Mouse (Mus musculus): ENCODE measurements around the gene Arglu1. TPM values are rescaled to one million over a fixed set of nuclear protein-coding genes. Genes with fewer than 3 reads are reported as not detected.
A peak's percentile ranks its signal among the peaks of the same experiment; 100 is the strongest.

The Arglu1 gene
- polyA plus RNA-seq, 1 experiment from 2014 or later = 184 TPM

DNA sequence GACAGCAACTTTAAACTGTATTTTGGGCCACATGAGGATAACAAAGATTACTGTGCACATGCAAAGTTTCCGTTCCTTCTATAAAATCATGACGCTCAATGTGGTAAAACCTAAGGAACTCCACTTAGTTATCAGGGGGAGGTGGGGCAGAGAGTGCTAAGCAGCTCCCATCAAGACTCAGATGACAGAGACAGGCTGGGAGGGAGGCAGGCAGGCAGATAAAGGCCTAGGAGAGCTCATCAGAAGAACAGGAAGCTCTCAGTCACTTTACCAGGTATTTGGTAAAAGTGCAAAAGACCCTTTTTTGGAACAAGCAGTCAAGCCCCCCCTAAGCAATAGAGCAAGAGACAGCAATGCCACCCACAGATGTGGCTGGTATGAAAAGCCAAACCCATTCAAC lies 4.8 kb downstream of the Arglu1 start:
- Histone ChIP-seq H3K4me1 (replicated peaks) (peaks cover 43% of the 10 kb centered on the region), H3K9ac (0 out of 2 replicates have a peak overlapping the region, but pooled peaks have one; percentile 26), H3K27me3 (no peaks in the 10 kb centered on the region), H3K9me3 (no peaks in the 10 kb centered on the region), H3K27ac (replicated peaks) (no peak overlapping the region), H3K4me3 (no peak overlapping the region), H3K36me3 (peaks cover 21% of the 10 kb centered on the region), H3K4me2 (no peak overlapping the region)
- 87% methylated on average over 2 of the region's 2 CpGs for WGBS
- ATAC-seq (ENCODE audit: low read depth) = no peak

- H3K27me3 ChIP-seq = no peaks in the 10 kb centered on the region
- no peak for ATAC-seq (ENCODE audit: low read depth)
- H3K36me3 ChIP-seq = peaks cover 42% of the 10 kb centered on the region
- peaks cover 25% of the 10 kb centered on the region for H3K4me1 ChIP-seq (replicated peaks)
- 56% methylated on average over 3 of the region's 3 CpGs for WGBS
- H3K9me3 ChIP-seq = no peaks in the 10 kb centered on the region
- no peak overlapping the region for H3K27ac ChIP-seq (replicated peaks)
- no peak overlapping the region for H3K4me2 ChIP-seq
- H3K9ac ChIP-seq = no peak overlapping the region
- no peak overlapping the region for H3K4me3 ChIP-seq
These were observed 7.6 kb downstream of the Arglu1 start for GRCm38 (mm10) chr8:8682697-8683096.

GRCm38 (mm10) chr8:8678236-8678635 lies 12.1 kb downstream of the Arglu1 start:
- Histone ChIP-seq H3K9me3 (no peaks in the 10 kb centered on the region), H3K27me3 (no peaks in the 10 kb centered on the region), H3K4me2 (no peak overlapping the region), H3K9ac (no peak overlapping the region), H3K27ac (replicated peaks) (no peak overlapping the region), H3K36me3 (peaks cover 64% of the 10 kb centered on the region), H3K4me3 (no peak overlapping the region), H3K4me1 (replicated peaks) (no peaks in the 10 kb centered on the region)
- 90% methylated on average over 3 of the region's 3 CpGs for WGBS
- ATAC-seq (ENCODE audit: low read depth) = no peak

DNA sequence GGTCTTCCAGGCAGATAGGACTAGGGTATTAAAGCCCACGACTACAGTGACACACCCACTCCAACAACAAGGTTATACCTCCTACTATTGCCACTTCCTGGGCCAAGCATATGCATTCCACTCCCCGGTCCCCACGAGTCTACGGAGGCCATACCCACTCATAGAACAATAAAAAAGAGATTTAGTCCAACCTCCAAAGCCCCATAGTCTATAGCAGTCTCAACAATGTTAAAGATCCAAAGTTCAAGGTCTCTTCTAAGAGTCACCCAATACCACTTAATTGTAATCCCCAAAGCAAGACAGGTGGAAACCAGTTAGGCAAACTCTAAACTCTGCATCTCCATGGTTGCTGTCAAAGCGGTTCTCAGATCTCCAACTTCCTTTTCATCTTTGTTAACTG lies 15.5 kb downstream of the Arglu1 start:
- no peak for ATAC-seq (ENCODE audit: low read depth)
- 90% methylated on average over 5 of the region's 5 CpGs for WGBS
- H3K9me3 ChIP-seq = no peaks in the 10 kb centered on the region
- no peak overlapping the region for H3K9ac ChIP-seq
- no peak overlapping the region for H3K27ac ChIP-seq (replicated peaks)
- no peak overlapping the region for H3K4me2 ChIP-seq
- no peaks in the 10 kb centered on the region for H3K4me1 ChIP-seq (replicated peaks)
- H3K4me3 ChIP-seq = no peak overlapping the region
- H3K36me3 ChIP-seq = peaks cover 49% of the 10 kb centered on the region
- no peaks in the 10 kb centered on the region for H3K27me3 ChIP-seq

- ATAC-seq (ENCODE audit: low read depth) = peak; percentile 34
- WGBS = under 1% methylated on average over 23 of the region's 23 CpGs
- H3K27me3 ChIP-seq = no peaks in the 10 kb centered on the region
- H3K9ac ChIP-seq = peak overlapping the region; percentile 99
- H3K4me1 ChIP-seq (replicated peaks) = peaks cover 22% of the 10 kb centered on the region
- no peaks in the 10 kb centered on the region for H3K9me3 ChIP-seq
- peaks cover 11% of the 10 kb centered on the region for H3K36me3 ChIP-seq
- peak overlapping the region; percentile 88 for H3K4me3 ChIP-seq
- H3K27ac ChIP-seq (replicated peaks) = peak overlapping the region; percentile 96
- H3K4me2 ChIP-seq = peak overlapping the region; percentile 85
These were observed 28.6 kb downstream of the Arglu1 start for GRCm38 (mm10) chr8:8661759-8662138.

DNA sequence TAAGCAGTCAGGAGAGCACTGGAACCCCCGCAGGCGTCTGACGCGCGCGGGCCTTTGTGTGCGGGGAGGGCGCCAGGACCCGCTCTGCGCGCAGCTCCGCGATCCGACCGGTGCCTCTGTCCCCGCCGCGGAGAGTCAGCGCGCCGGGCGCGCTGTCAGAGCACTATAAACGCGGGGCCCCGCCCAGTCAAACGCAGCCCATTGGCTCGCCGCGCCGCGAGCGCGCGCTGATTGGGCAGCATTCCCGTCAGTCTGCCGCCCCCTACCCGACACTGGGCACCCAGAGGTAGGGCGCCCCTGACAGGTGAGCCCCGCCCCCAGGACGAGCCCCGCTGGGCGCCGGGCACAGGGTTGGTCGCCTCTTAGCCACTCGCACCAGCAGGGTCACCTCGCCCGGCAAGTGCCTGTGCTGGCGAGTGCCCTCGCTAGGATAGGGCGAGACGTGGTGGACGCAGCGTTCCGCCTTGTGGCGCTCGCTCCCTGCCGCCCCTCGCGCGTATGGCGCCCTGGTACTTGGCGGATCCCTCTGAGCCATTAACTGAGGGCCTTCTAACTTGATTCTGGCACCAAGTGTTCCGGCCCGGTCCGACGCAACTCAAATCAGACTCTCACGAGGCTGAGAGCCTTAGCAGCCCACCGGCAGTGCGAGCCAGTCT lies 29.1 kb downstream of the Arglu1 start, which contains the start of gene Efnb2:
Gene Efnb2, minus strand, starts transcription at position 140 of the 656 bp plus-strand sequence.
- Histone ChIP-seq H3K4me3 (peak within 1 kb of the TSS; percentile 88), H3K4me2 (peak within 1 kb of the TSS; percentile 85), H3K36me3 (peaks cover 7% of the 10 kb centered on the region; the same call in 1 of the 2 replicates), H3K27me3 (no peaks in the 10 kb centered on the region), H3K4me1 (replicated peaks) (peaks cover 27% of the 10 kb centered on the region), H3K9me3 (no peaks in the 10 kb centered on the region), H3K9ac (peak within 1 kb of the TSS; percentile 99), H3K27ac (replicated peaks) (peak within 1 kb of the TSS; percentile 96)
- WGBS = 0% methylated on average over 67 of the region's 70 CpGs
- peak; percentile 94 for ATAC-seq (ENCODE audit: low read depth)

DNA sequence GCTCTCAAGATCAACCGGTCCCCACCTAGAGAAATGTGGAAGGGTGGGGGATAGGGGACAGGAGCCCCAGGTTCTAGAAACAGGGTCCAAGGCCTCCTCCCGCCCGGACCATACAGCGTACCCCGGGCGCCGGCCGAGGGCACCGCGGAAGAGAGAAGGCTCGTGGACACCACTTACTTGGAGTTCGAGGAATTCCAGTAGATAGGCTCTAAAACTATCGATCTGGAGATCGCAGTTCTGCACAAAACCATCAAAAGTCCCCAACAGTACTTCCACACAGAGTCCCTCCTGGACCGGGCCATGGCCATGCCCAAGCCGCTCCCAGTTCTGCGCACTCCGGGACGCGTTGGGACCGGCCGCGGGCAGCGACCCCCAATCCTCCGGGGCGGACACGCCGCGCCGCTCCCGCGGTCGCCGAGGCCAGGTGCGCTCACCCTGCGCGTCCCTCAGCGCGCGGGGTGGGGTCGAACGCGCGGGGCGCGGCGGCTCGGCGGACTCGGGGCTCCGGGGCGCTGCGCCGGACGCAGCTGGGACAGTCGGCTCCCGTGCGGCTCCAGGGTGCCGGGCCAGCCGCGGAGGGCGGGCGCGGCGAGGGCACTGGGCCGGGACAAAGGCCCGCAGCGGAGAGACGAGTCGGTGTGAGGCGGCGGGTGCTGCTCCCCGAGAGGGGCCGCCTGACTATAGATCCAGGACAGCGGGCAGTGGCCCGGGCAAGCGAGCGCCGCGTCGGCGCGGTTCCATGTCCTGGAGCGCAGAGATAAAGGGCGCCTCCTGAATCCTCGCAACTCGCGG lies 29.8 kb downstream of the Arglu1 start:
- Histone ChIP-seq H3K27me3 (no peaks in the 10 kb centered on the region), H3K9ac (peak overlapping the region; percentile 99), H3K27ac (replicated peaks) (peak overlapping the region; percentile 96), H3K36me3 (peaks cover 4% of the 10 kb centered on the region; the same call in 1 of the 2 replicates), H3K9me3 (no peaks in the 10 kb centered on the region), H3K4me2 (peak overlapping the region; percentile 85), H3K4me3 (peak overlapping the region; percentile 88), H3K4me1 (replicated peaks) (peaks cover 34% of the 10 kb centered on the region)
- ATAC-seq (ENCODE audit: low read depth) = peak; percentile 16
- under 1% methylated on average over 88 of the region's 88 CpGs for WGBS

DNA sequence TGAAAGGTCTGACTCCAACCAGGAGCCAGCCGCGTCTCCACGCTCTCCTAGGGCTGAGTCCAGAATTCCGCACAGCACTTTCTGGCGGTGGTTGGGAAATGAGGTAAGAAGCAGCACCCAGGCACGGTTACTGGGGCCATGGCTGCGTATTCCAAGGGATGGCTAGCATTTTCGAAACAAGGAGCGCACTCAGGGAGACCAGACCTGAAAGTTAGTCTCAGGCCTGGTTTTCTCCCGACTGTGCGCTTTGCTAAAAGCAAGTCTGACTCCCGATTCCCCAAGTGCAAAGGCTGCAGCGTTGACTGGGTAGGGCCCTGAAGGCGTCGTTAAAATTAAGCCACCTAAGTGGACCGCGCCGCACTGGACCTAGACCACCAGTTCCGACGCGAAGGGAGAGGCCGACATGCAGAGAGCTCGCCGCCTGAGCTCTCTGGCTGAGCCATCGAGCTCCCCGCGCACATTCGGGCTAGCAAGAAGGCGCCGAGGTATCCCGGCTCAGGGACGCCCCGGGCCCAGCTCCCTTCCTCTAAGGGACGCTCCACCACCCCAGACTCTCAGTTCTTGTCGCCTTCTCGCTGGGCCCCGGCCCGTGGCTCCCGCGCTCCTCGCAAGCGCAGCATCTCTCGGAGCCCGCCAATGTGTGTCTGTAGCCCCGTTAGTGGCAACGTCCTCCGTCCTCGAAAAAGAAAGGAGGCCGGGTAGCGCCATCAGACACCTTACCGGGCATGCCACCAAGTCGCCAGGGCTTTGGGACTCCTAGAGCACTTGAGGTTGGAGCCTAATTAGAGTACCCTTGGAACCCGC lies 30.6 kb downstream of the Arglu1 start:
- Histone ChIP-seq H3K9me3 (no peaks in the 10 kb centered on the region), H3K4me2 (peak overlapping the region; percentile 85), H3K4me3 (peak overlapping the region; percentile 88), H3K9ac (peak overlapping the region; percentile 99), H3K4me1 (replicated peaks) (peaks cover 42% of the 10 kb centered on the region), H3K27ac (replicated peaks) (peak overlapping the region; percentile 96), H3K27me3 (no peaks in the 10 kb centered on the region), H3K36me3 (no peaks in the 10 kb centered on the region)
- no peak for ATAC-seq (ENCODE audit: low read depth)
- WGBS = under 1% methylated on average over 53 of the region's 53 CpGs

DNA sequence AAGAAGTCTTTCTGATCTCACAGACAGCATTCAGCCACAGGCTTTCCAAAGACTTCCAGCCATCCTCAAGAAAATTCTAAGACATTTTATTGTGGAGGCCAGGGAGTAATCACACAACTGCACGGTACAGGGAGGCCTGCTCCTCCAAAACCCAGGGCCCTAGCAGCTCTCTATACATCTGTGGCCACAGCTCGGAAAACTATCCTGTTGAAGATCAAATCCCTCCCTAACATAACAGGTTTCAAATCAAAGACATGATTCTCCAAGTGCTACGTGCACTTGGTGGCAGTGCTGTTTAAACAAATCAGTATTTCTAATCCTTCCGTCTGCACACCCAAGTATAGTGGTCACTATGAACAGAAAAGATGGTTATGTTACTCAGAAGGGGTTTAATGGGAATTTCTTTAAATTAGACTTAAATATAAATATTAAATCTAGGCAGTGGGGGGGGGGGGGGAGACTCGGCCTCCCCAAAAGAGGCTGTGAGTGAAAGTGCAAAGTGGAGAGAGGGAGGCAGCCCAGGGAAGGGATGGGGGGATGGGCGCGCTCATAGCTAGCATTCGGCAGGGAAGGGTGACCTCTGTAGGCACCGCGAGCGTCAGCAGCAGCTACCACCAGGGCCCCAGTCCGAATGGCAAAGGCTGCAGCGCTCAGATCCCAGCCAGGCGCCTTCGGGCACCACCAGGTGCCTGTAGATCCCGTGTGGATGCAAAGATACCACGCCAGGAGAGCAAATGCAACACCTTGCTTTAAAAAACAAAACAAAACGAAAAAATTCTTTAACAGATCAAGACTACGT lies 31.7 kb downstream of the Arglu1 start:
- Histone ChIP-seq H3K27me3 (no peaks in the 10 kb centered on the region), H3K4me2 (peak overlapping the region; percentile 85), H3K27ac (replicated peaks) (peak overlapping the region; percentile 96), H3K9ac (peak overlapping the region; percentile 99), H3K36me3 (no peaks in the 10 kb centered on the region), H3K9me3 (no peaks in the 10 kb centered on the region), H3K4me3 (peak overlapping the region; percentile 88), H3K4me1 (replicated peaks) (peaks cover 53% of the 10 kb centered on the region)
- ATAC-seq (ENCODE audit: low read depth) = peak; percentile 17
- 1% methylated on average over 19 of the region's 19 CpGs for WGBS

DNA sequence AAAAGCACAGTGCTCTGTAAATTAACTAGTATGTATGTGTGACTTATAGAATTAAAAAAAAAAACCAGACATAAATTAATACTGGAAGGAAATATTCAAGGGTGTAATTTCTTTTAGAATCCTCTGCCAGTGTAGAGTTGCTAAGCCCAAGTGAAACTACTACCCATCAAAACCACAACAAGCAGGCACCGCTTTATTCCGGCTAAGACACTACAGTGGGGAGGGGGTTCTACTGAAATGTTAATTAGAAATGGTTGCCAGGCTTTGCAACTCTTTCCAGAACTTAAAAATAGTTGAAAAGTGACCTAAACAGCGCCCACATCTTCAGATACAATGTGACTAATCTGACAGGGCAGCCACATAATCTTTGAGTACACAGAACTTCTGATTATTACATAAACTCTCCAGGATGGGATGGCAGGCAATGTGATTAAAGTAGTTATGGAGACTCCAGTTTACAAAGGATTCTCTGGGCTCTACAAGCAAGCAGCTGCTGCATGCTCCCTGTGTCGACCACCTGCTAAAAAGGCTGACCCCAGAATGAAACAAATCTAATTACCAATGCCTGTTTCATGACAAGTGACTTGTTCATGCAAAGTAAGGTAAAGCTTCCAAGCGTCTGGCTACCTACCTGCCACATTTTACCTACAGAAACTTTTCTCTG lies 32.5 kb downstream of the Arglu1 start:
- Histone ChIP-seq H3K27me3 (no peaks in the 10 kb centered on the region), H3K4me2 (peak overlapping the region; percentile 85), H3K9me3 (no peaks in the 10 kb centered on the region), H3K36me3 (no peaks in the 10 kb centered on the region), H3K9ac (peak overlapping the region; percentile 99), H3K27ac (replicated peaks) (peak overlapping the region; percentile 96), H3K4me1 (replicated peaks) (peaks cover 61% of the 10 kb centered on the region), H3K4me3 (peak overlapping the region; percentile 88)
- ATAC-seq (ENCODE audit: low read depth) = no peak
- WGBS = 9% methylated on average over 5 of the region's 5 CpGs

Data from neural tube, embryonic 13.5 days (tissue).